Mouse (Mus musculus): ENCODE measurements around the gene AI837181.

The AI837181 gene

GRCm38 (mm10) chr19:5472857-5473256 is 47.9 kb downstream of the AI837181 start:
- DNase-seq (ENCODE audit: low read depth, low spot score) = no peak

- no peak for DNase-seq (ENCODE audit: low read depth, low spot score)
Observed at GRCm38 (mm10) chr19:5473720-5474119, 48.8 kb downstream of the AI837181 start, which contains the start of gene Efemp2. Gene Efemp2, plus strand, starts transcription at chr19:5473954.

GRCm38 (mm10) chr19:5474281-5475068 is 49.5 kb downstream of the AI837181 start:
- no peak for DNase-seq (ENCODE audit: low read depth, low spot score)

- no peak for DNase-seq (ENCODE audit: low read depth, low spot score)
Observed at GRCm38 (mm10) chr19:5475069-5475714, 50.2 kb downstream of the AI837181 start.
